Mouse (Mus musculus) ES-E14 (cell line): ENCODE results near the gene Zfp366. TPM values are rescaled to one million over a fixed set of nuclear protein-coding genes. Genes with fewer than 3 reads are reported as not detected.

Experiments used
- DNase-seq: peaks from one replicate; pipeline ENCODE4 v3.0.0-alpha.2; 2013; ENCODE audit warnings: low read depth, low spot score
- H3K27ac ChIP-seq: 2 replicates; pipeline ENCODE4 v1.5.1; 2012; ENCODE audit warnings: low read depth, mild to moderate bottlenecking, low read length, moderate library complexity, mixed read lengths; ENCODE audit not compliant: poor library complexity, insufficient read depth, severe bottlenecking
- H3K36me3 ChIP-seq: 2 replicates; pipeline ENCODE4 v1.6.1; 2012; ENCODE audit warnings: mild to moderate bottlenecking, low read length, moderate library complexity, mixed read lengths; ENCODE audit not compliant: control insufficient read depth, poor library complexity, insufficient read depth, severe bottlenecking
- H3K4me1 ChIP-seq, 2 experiments: fragments of 150-350 bp in 1 of 2; sonication (generic) in 1 of 2; 2 replicates each; pipeline ENCODE4 v1.6.1; 2012; ENCODE audit warnings: low read length in 2 of 2, mild to moderate bottlenecking in 1 of 2, mixed read lengths in 1 of 2; ENCODE audit not compliant: control insufficient read depth in 2 of 2, insufficient read depth in 2 of 2, poor library complexity in 1 of 2
- H3K4me3 ChIP-seq, 2 experiments: fragments of 150-350 bp in 1 of 2; sonication (generic) in 1 of 2; 2 replicates each; pipeline ENCODE4 v1.5.1; 2012; ENCODE audit warnings: low read length in 2 of 2, low read depth in 1 of 2, mild to moderate bottlenecking in 1 of 2, mixed read lengths in 1 of 2; ENCODE audit not compliant: insufficient read depth in 1 of 2, poor library complexity in 1 of 2, severe bottlenecking in 1 of 2
- H3K9ac ChIP-seq: 2 replicates; pipeline ENCODE4 v1.6.1; 2012; ENCODE audit warnings: low read depth, mild to moderate bottlenecking, low read length, mixed read lengths; ENCODE audit not compliant: poor library complexity, insufficient read depth, severe bottlenecking
- H3K9me3 ChIP-seq: fragments of 150-350 bp; sonication (generic); 2 replicates; pipeline ENCODE4 v1.6.1; 2012; ENCODE audit warnings: low read depth, mild to moderate bottlenecking, low read length; ENCODE audit not compliant: control insufficient read depth, insufficient read depth
- CHD2 ChIP-seq: IDR thresholded peaks from 2 replicates; pipeline ENCODE4 v1.6.1; 2014; ENCODE audit warnings: mild to moderate bottlenecking, low read depth, low read length, inconsistent platforms
- HCFC1 ChIP-seq: IDR thresholded peaks from 2 replicates; pipeline ENCODE4 v1.6.1; 2012; ENCODE audit warnings: low read length, inconsistent platforms, borderline replicate concordance; ENCODE audit not compliant: insufficient read depth
- MAFK ChIP-seq: IDR thresholded peaks from 2 replicates; pipeline ENCODE4 v1.6.1; 2014; ENCODE audit warnings: mild to moderate bottlenecking, low read depth, low read length, inconsistent platforms; ENCODE audit not compliant: insufficient read depth
- ZC3H11A ChIP-seq: IDR thresholded peaks from 2 replicates; pipeline ENCODE4 v1.6.1; 2012; ENCODE audit warnings: low read depth, mild to moderate bottlenecking, inconsistent platforms, low read length, borderline replicate concordance
- ZNF384 ChIP-seq: IDR thresholded peaks from 2 replicates; pipeline ENCODE4 v1.6.1; 2012; ENCODE audit warnings: low read depth, low read length, inconsistent platforms
- in situ Hi-C, 2 experiments: fragments of 600-800 bp; cut with MboI; formaldehyde crosslinking; loops; one replicate each; pipeline ENCODE4 v1.15.1; 2025; ENCODE audit warnings: low sequenced_read_pairs in 2 of 2, inconsistent platforms in 1 of 2; ENCODE audit not compliant: unreplicated experiment in 2 of 2
- total RNA-seq: library from RNA; depleted of rRNA; stranded (reverse); fragments of 300-350 nt; gene quantifications from 2 replicates; pipeline ENCODE4 v1.2.3, GENCODE M21; 2012

Gene Zfp366
- total RNA-seq, 1 experiment: 0.04 TPM

DNA sequence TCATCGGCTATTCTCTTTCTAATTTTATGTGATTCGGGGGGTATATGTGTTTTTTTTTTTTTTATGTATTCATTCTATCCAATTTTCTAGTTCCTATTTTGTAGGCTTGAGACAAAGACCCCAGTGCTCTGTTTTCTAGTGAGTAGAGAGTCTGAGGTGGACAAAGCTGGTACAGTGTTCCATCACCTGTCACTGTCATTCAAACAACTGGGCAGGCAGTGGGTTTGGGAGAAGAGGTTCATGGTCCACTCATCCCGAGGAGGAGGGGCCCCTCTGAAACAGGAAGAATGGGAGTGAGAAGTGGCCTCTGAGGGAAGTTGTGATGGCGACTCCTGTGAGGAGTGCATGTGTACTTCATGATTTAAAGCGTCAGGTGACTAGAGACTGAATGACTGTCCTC lies 26.2 kb downstream of the Zfp366 start:
- no peaks in the 10 kb centered on the region for H3K4me1 ChIP-seq
- no peak overlapping the region for H3K27ac ChIP-seq
- H3K4me3 ChIP-seq: no peak overlapping the region
- in situ Hi-C loops: no loop called here
- H3K9me3 ChIP-seq: no peaks in the 10 kb centered on the region
- DNase-seq: no peak
- no peak overlapping the region for H3K9ac ChIP-seq
- TF ChIP-seq HCFC1 (no peak), ZC3H11A (no peak), CHD2 (no peak), ZNF384 (no peak), MAFK (no peak)
- no peaks in the 10 kb centered on the region for H3K36me3 ChIP-seq

DNA sequence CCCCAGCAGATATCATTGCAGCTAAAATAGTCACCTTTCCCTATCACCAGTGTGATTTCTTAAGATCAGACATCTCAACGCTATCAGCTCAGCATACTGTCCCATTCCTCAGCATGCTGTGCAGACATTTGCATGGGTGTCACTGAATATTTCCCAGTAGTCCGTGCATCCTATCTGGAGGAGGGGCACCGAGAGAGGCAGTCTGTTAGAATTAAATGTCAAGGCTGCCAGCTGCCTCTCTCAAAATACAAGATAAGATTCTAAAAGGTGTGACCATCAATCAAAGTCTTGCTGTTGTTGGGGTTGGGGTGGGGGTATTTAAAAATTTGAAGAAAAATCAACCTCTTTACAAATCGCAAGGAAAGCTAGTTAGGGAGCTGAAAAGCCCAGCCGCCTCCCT lies 28.4 kb downstream of the Zfp366 start:
- Histone ChIP-seq H3K4me1 (no peaks in the 10 kb centered on the region; a peak in 1 of 4 replicates), H3K9me3 (no peaks in the 10 kb centered on the region), H3K27ac (no peak overlapping the region), H3K9ac (no peak overlapping the region), H3K36me3 (no peaks in the 10 kb centered on the region), H3K4me3 (no peak overlapping the region)
- DNase-seq: no peak
- in situ Hi-C loops: no loop called here
- no peak for TF ChIP-seq ZC3H11A

DNA sequence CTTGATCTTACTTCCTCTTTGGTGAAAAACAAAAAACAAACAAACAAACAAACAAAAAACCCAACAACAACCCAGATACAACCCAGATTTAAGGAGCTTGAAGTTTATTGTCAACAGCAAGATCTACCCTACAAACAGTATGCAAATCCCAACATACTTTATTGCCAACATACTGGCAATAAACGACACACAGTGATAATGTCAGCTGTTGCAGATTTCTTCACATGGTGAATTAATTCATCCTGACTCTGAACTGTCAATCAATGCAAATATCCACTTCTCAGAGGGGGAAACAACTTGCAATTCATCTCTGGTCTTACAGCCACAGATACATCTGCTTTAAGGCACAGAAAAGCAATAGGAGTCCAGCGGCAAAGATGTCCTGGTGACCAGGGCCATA lies 31.4 kb downstream of the Zfp366 start:
- in situ Hi-C loops: no loop called here
- no peaks in the 10 kb centered on the region for H3K9me3 ChIP-seq
- TF ChIP-seq CHD2 (no peak), MAFK (no peak), HCFC1 (no peak), ZC3H11A (no peak), ZNF384 (no peak)
- H3K4me3 ChIP-seq: no peak overlapping the region
- no peak overlapping the region for H3K27ac ChIP-seq
- no peak for DNase-seq
- no peaks in the 10 kb centered on the region for H3K36me3 ChIP-seq
- H3K9ac ChIP-seq: no peak overlapping the region
- H3K4me1 ChIP-seq: no peaks in the 10 kb centered on the region; a peak in 1 of 4 replicates

- no peak overlapping the region for H3K9ac ChIP-seq
- H3K4me3 ChIP-seq: no peak overlapping the region
- peak; percentile 34 for DNase-seq
- TF ChIP-seq ZC3H11A (no peak), ZNF384 (no peak), CHD2 (no peak), MAFK (no peak), HCFC1 (no peak)
- H3K4me1 ChIP-seq: no peaks in the 10 kb centered on the region; a peak in 1 of 4 replicates
- in situ Hi-C loops: no loop called here
- H3K27ac ChIP-seq: no peak overlapping the region
- H3K36me3 ChIP-seq: no peaks in the 10 kb centered on the region
- H3K9me3 ChIP-seq: no peaks in the 10 kb centered on the region
These were observed 33.4 kb downstream of the Zfp366 start for GRCm38 (mm10) chr13:99217984-99218383.

DNA sequence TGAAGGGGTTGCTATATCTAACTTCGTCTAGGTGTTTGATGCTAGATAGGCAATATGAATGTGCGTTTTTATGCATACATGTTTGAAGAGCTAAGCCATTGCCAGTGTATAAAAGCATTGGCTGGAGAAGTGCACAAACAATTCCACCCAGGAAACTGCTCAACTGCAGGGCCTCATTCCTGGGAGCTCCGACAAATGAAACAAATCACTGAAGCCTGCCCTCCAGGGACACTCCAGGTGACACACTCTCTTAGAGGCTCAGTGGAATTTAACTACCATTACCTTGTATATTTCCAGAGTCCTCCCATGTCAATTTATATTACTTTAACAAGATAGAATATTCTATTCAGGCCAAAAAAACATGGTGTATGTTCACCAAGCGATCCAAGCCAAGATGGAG lies 35.0 kb downstream of the Zfp366 start:
- Histone ChIP-seq H3K9me3 (no peaks in the 10 kb centered on the region), H3K9ac (no peak overlapping the region), H3K36me3 (no peaks in the 10 kb centered on the region), H3K4me1 (no peaks in the 10 kb centered on the region; a peak in 1 of 4 replicates), H3K27ac (no peak overlapping the region), H3K4me3 (no peak overlapping the region)
- DNase-seq: no peak
- no peak for TF ChIP-seq MAFK
- in situ Hi-C loops: no loop called here
